Mouse (Mus musculus) bone marrow macrophage, adult 2 months (primary cell): ENCODE data around the gene Chchd1.

ENCODE experiments used
- CTCF ChIP-seq: IDR thresholded peaks from 2 replicates; pipeline ENCODE4 v1.5.1; 2012; ENCODE audit warnings: low read depth, mild to moderate bottlenecking, low read length, moderate library complexity
- POLR2A ChIP-seq: IDR thresholded peaks from 2 replicates; pipeline ENCODE4 v1.6.1; 2012; ENCODE audit warnings: mild to moderate bottlenecking, low read depth, low read length, borderline replicate concordance

DNA sequence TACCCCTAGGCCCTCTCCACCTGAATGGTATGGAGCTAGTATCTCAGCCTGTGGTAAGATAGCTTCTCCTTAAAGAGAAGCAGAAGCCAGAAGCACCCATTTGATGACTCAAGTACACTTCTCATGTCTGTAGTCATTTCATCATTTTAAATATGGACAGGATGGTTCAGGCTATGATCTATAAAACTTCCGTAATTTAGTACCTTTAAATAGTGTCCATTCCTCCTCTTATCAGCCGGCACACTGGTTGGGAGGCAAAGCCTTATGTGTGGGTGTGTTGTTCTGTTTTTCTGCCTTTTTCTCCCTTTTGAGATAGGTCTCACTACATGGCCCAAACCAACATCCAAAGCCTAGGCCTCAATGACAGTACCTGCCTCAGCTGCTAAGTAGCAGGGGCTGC, 4.3 kb upstream of the Chchd1 start:
- TF ChIP-seq POLR2A, result no peak
- TF ChIP-seq CTCF, result no peak
